Mouse (Mus musculus): ENCODE data around the gene Sema4d.

GRCm38 (mm10) chr13:51816559-51817041, 23.1 kb upstream of the Sema4d start:
- no peak for TF ChIP-seq CTCF (IDR thresholded peaks at IDR 0.05; ENCODE audit: borderline replicate concordance, insufficient read depth, low read length)
- TF ChIP-seq POLR2A (IDR thresholded peaks at IDR 0.05; ENCODE audit: low read depth, low read length) = no peak
